Mouse (Mus musculus): ENCODE measurements around the gene Cdca7l. TPM values are rescaled to one million over a fixed set of nuclear protein-coding genes. Genes with fewer than 3 reads are reported as not detected.

Gene Cdca7l
- polyA plus RNA-seq, 1 experiment from 2014 or later = 3.6 TPM

- Histone ChIP-seq H3K27me3 (ENCODE audit: control insufficient read depth, insufficient read depth, low read depth, low read length) (no peaks in the 10 kb centered on the region), H3K4me3 (ENCODE audit: low read depth, low read length) (no peak overlapping the region), H3K36me3 (ENCODE audit: control insufficient read depth, insufficient read depth, low read length) (no peaks in the 10 kb centered on the region), H3K4me2 (ENCODE audit: low read length) (no peak overlapping the region), H3K27ac (ENCODE audit: low read length) (no peak overlapping the region), H3K9me3 (replicated peaks; ENCODE audit: control insufficient read depth, low read length, poor library complexity, severe bottlenecking) (no peaks in the 10 kb centered on the region), H3K9ac (ENCODE audit: low read depth, low read length) (no peak overlapping the region), H3K4me1 (ENCODE audit: control insufficient read depth, insufficient read depth, low read length) (no peaks in the 10 kb centered on the region)
- WGBS = 89% methylated on average over 1 of the region's 1 CpGs
- ATAC-seq = no peak
These were observed 38.6 kb downstream of the Cdca7l start for GRCm38 (mm10) chr12:117842676-117843075.

GRCm38 (mm10) chr12:117843302-117844074 lies 39.4 kb downstream of the Cdca7l start:
- peak; percentile 96 for ATAC-seq
- Histone ChIP-seq H3K27me3 (ENCODE audit: control insufficient read depth, insufficient read depth, low read depth, low read length) (no peaks in the 10 kb centered on the region), H3K4me3 (ENCODE audit: low read depth, low read length) (peak overlapping the region; percentile 84), H3K36me3 (ENCODE audit: control insufficient read depth, insufficient read depth, low read length) (no peaks in the 10 kb centered on the region), H3K9me3 (replicated peaks; ENCODE audit: control insufficient read depth, low read length, poor library complexity, severe bottlenecking) (no peaks in the 10 kb centered on the region), H3K4me2 (ENCODE audit: low read length) (peak overlapping the region; percentile 100), H3K4me1 (ENCODE audit: control insufficient read depth, insufficient read depth, low read length) (no peaks in the 10 kb centered on the region), H3K27ac (ENCODE audit: low read length) (no peak overlapping the region), H3K9ac (ENCODE audit: low read depth, low read length) (peak overlapping the region; percentile 82)
- WGBS = under 1% methylated on average over 75 of the region's 75 CpGs

GRCm38 (mm10) chr12:117844075-117844408 lies 40.0 kb downstream of the Cdca7l start:
- H3K4me2 ChIP-seq (ENCODE audit: low read length) = peak overlapping the region; percentile 100

GRCm38 (mm10) chr12:117844917-117845316 lies 40.8 kb downstream of the Cdca7l start:
- Histone ChIP-seq H3K27ac (ENCODE audit: low read length) (no peak overlapping the region), H3K9ac (ENCODE audit: low read depth, low read length) (no peak overlapping the region), H3K27me3 (ENCODE audit: control insufficient read depth, insufficient read depth, low read depth, low read length) (no peaks in the 10 kb centered on the region), H3K4me1 (ENCODE audit: control insufficient read depth, insufficient read depth, low read length) (no peaks in the 10 kb centered on the region), H3K4me2 (ENCODE audit: low read length) (no peak overlapping the region), H3K9me3 (replicated peaks; ENCODE audit: control insufficient read depth, low read length, poor library complexity, severe bottlenecking) (no peaks in the 10 kb centered on the region), H3K4me3 (ENCODE audit: low read depth, low read length) (no peak overlapping the region), H3K36me3 (ENCODE audit: control insufficient read depth, insufficient read depth, low read length) (no peaks in the 10 kb centered on the region)
- WGBS = 23% methylated on average over 2 of the region's 2 CpGs
- no peak for ATAC-seq

More at GRCm38 (mm10) chr12:117844075-117844408, 40.0 kb downstream of the Cdca7l start:
- Histone ChIP-seq H3K4me3 (ENCODE audit: low read depth, low read length) (peak overlapping the region; percentile 84), H3K36me3 (ENCODE audit: control insufficient read depth, insufficient read depth, low read length) (no peaks in the 10 kb centered on the region), H3K4me1 (ENCODE audit: control insufficient read depth, insufficient read depth, low read length) (no peaks in the 10 kb centered on the region), H3K9ac (ENCODE audit: low read depth, low read length) (peak overlapping the region; percentile 82), H3K27me3 (ENCODE audit: control insufficient read depth, insufficient read depth, low read depth, low read length) (no peaks in the 10 kb centered on the region), H3K9me3 (replicated peaks; ENCODE audit: control insufficient read depth, low read length, poor library complexity, severe bottlenecking) (no peaks in the 10 kb centered on the region), H3K27ac (ENCODE audit: low read length) (no peak overlapping the region)
- ATAC-seq = no peak
- WGBS = under 1% methylated on average over 15 of the region's 15 CpGs

GRCm38 (mm10) chr12:117848621-117849020 lies 44.5 kb downstream of the Cdca7l start:
- WGBS = 97% methylated on average over 6 of the region's 6 CpGs
- no peak overlapping the region for H3K4me3 ChIP-seq (ENCODE audit: low read depth, low read length)
- no peak overlapping the region for H3K4me2 ChIP-seq (ENCODE audit: low read length)
- no peaks in the 10 kb centered on the region for H3K36me3 ChIP-seq (ENCODE audit: control insufficient read depth, insufficient read depth, low read length)
- no peaks in the 10 kb centered on the region for H3K9me3 ChIP-seq (replicated peaks; ENCODE audit: control insufficient read depth, low read length, poor library complexity, severe bottlenecking)
- H3K4me1 ChIP-seq (ENCODE audit: control insufficient read depth, insufficient read depth, low read length) = no peaks in the 10 kb centered on the region; the same call in 1 of the 2 replicates
- no peak overlapping the region for H3K27ac ChIP-seq (ENCODE audit: low read length)
- H3K27me3 ChIP-seq (ENCODE audit: control insufficient read depth, insufficient read depth, low read depth, low read length) = no peaks in the 10 kb centered on the region
- no peak overlapping the region for H3K9ac ChIP-seq (ENCODE audit: low read depth, low read length)
- ATAC-seq = no peak

GRCm38 (mm10) chr12:117850472-117850871 lies 46.4 kb downstream of the Cdca7l start:
- Histone ChIP-seq H3K4me2 (ENCODE audit: low read length) (no peak overlapping the region), H3K4me1 (ENCODE audit: control insufficient read depth, insufficient read depth, low read length) (no peaks in the 10 kb centered on the region; the same call in 1 of the 2 replicates), H3K27ac (ENCODE audit: low read length) (no peak overlapping the region), H3K4me3 (ENCODE audit: low read depth, low read length) (no peak overlapping the region), H3K9ac (ENCODE audit: low read depth, low read length) (no peak overlapping the region), H3K36me3 (ENCODE audit: control insufficient read depth, insufficient read depth, low read length) (no peaks in the 10 kb centered on the region), H3K27me3 (ENCODE audit: control insufficient read depth, insufficient read depth, low read depth, low read length) (no peaks in the 10 kb centered on the region), H3K9me3 (replicated peaks; ENCODE audit: control insufficient read depth, low read length, poor library complexity, severe bottlenecking) (no peaks in the 10 kb centered on the region)
- no peak for ATAC-seq
- 32% methylated on average over 10 of the region's 10 CpGs for WGBS

- Histone ChIP-seq H3K9ac (ENCODE audit: low read depth, low read length) (no peak overlapping the region), H3K4me1 (ENCODE audit: control insufficient read depth, insufficient read depth, low read length) (no peaks in the 10 kb centered on the region; the same call in 1 of the 2 replicates), H3K4me2 (ENCODE audit: low read length) (no peak overlapping the region), H3K4me3 (ENCODE audit: low read depth, low read length) (no peak overlapping the region), H3K9me3 (replicated peaks; ENCODE audit: control insufficient read depth, low read length, poor library complexity, severe bottlenecking) (no peaks in the 10 kb centered on the region), H3K27me3 (ENCODE audit: control insufficient read depth, insufficient read depth, low read depth, low read length) (no peaks in the 10 kb centered on the region), H3K27ac (ENCODE audit: low read length) (no peak overlapping the region), H3K36me3 (ENCODE audit: control insufficient read depth, insufficient read depth, low read length) (no peaks in the 10 kb centered on the region)
- ATAC-seq = peak; percentile 75; the same call in 1 of the 2 replicates
- WGBS = 28% methylated on average over 6 of the region's 6 CpGs
These were observed 49.2 kb downstream of the Cdca7l start for GRCm38 (mm10) chr12:117853316-117853715.

- ATAC-seq = no peak
These were observed 52.9 kb downstream of the Cdca7l start for GRCm38 (mm10) chr12:117857023-117857422.

GRCm38 (mm10) chr12:117857884-117858283 lies 53.8 kb downstream of the Cdca7l start:
- no peak for ATAC-seq
- no peaks in the 10 kb centered on the region for H3K36me3 ChIP-seq (ENCODE audit: control insufficient read depth, insufficient read depth, low read length)
- H3K4me2 ChIP-seq (ENCODE audit: low read length) = no peak overlapping the region
- H3K27me3 ChIP-seq (ENCODE audit: control insufficient read depth, insufficient read depth, low read depth, low read length) = no peaks in the 10 kb centered on the region
- 91% methylated on average over 6 of the region's 6 CpGs for WGBS
- H3K9me3 ChIP-seq (replicated peaks; ENCODE audit: control insufficient read depth, low read length, poor library complexity, severe bottlenecking) = no peaks in the 10 kb centered on the region
- H3K9ac ChIP-seq (ENCODE audit: low read depth, low read length) = no peak overlapping the region
- no peak overlapping the region for H3K4me3 ChIP-seq (ENCODE audit: low read depth, low read length)
- no peak overlapping the region for H3K27ac ChIP-seq (ENCODE audit: low read length)
- no peaks in the 10 kb centered on the region for H3K4me1 ChIP-seq (ENCODE audit: control insufficient read depth, insufficient read depth, low read length)

More at GRCm38 (mm10) chr12:117857023-117857422, 52.9 kb downstream of the Cdca7l start:
- Histone ChIP-seq H3K36me3 (ENCODE audit: control insufficient read depth, insufficient read depth, low read length) (no peaks in the 10 kb centered on the region), H3K4me3 (ENCODE audit: low read depth, low read length) (no peak overlapping the region), H3K4me1 (ENCODE audit: control insufficient read depth, insufficient read depth, low read length) (no peaks in the 10 kb centered on the region), H3K9me3 (replicated peaks; ENCODE audit: control insufficient read depth, low read length, poor library complexity, severe bottlenecking) (no peaks in the 10 kb centered on the region), H3K9ac (ENCODE audit: low read depth, low read length) (no peak overlapping the region), H3K4me2 (ENCODE audit: low read length) (no peak overlapping the region), H3K27ac (ENCODE audit: low read length) (no peak overlapping the region), H3K27me3 (ENCODE audit: control insufficient read depth, insufficient read depth, low read depth, low read length) (no peaks in the 10 kb centered on the region)
- WGBS = 79% methylated on average over 9 of the region's 9 CpGs

All from midbrain, embryonic 16.5 days (tissue).